Mouse (Mus musculus) lung, adult 18-20 months (tissue): ENCODE measurements around the gene Bhlhe23.

Source experiments
- DNase-seq, 2 experiments: peaks; one replicate each; pipeline ENCODE4 v3.0.0; 2022; ENCODE audit warnings: mixed read lengths in 2 of 2

Bhlhe23 gene

GRCm38 (mm10) chr2:180775223-180775622, 1.5 kb downstream of the Bhlhe23 start:
- DNase-seq: no peak

GRCm38 (mm10) chr2:180765713-180766112, 11.0 kb downstream of the Bhlhe23 start:
- DNase-seq: no peak

- DNase-seq: no peak
Measured at GRCm38 (mm10) chr2:180764986-180765385, 11.7 kb downstream of the Bhlhe23 start.

GRCm38 (mm10) chr2:180758513-180759263, 18.0 kb downstream of the Bhlhe23 start:
- no peak for DNase-seq

- DNase-seq: no peak
Measured at GRCm38 (mm10) chr2:180756786-180757185, 19.9 kb downstream of the Bhlhe23 start.

GRCm38 (mm10) chr2:180755896-180756295, 20.8 kb downstream of the Bhlhe23 start:
- DNase-seq: no peak

- no peak for DNase-seq
Measured at GRCm38 (mm10) chr2:180754976-180755688, 21.6 kb downstream of the Bhlhe23 start.

- DNase-seq: no peak
Measured at GRCm38 (mm10) chr2:180748904-180749303, 27.8 kb downstream of the Bhlhe23 start.

GRCm38 (mm10) chr2:180746569-180747192, 30.0 kb downstream of the Bhlhe23 start:
- DNase-seq: no peak

GRCm38 (mm10) chr2:180745248-180745927, 31.3 kb downstream of the Bhlhe23 start:
- DNase-seq: peak; percentile 75 to 85

GRCm38 (mm10) chr2:180743321-180743720, 33.4 kb downstream of the Bhlhe23 start:
- DNase-seq: no peak

GRCm38 (mm10) chr2:180742820-180743219, 33.9 kb downstream of the Bhlhe23 start:
- DNase-seq: no peak

- no peak for DNase-seq
Measured at GRCm38 (mm10) chr2:180741421-180741820, 35.3 kb downstream of the Bhlhe23 start.

GRCm38 (mm10) chr2:180740349-180740748, 36.4 kb downstream of the Bhlhe23 start:
- DNase-seq: no peak

- no peak for DNase-seq
Measured at GRCm38 (mm10) chr2:180737984-180738383, 38.7 kb downstream of the Bhlhe23 start.

GRCm38 (mm10) chr2:180735232-180735631, 41.5 kb downstream of the Bhlhe23 start:
- DNase-seq: no peak

GRCm38 (mm10) chr2:180731984-180732383, 44.7 kb downstream of the Bhlhe23 start:
- DNase-seq: no peak

- DNase-seq: no peak
Measured at GRCm38 (mm10) chr2:180731036-180731435, 45.7 kb downstream of the Bhlhe23 start.

- no peak for DNase-seq
Measured at GRCm38 (mm10) chr2:180727613-180728021, 49.1 kb downstream of the Bhlhe23 start.

- peak in 1 of 2 experiments; percentile 56 for DNase-seq
Measured at GRCm38 (mm10) chr2:180726658-180727442, 49.9 kb downstream of the Bhlhe23 start.

GRCm38 (mm10) chr2:180725856-180726629, 50.7 kb downstream of the Bhlhe23 start:
- DNase-seq: no peak

GRCm38 (mm10) chr2:180725414-180725778, 51.3 kb downstream of the Bhlhe23 start:
- DNase-seq: no peak
